Mouse (Mus musculus): Measurements from ENCODE around the gene Cluh. TPM values are rescaled to one million over a fixed set of nuclear protein-coding genes. Genes with fewer than 3 reads are reported as not detected.

Gene Cluh
- polyA plus RNA-seq, 1 experiment from 2014 or later, result 6.3 TPM

Other genes starting within 250 kb of the Cluh start
- gene Rap1gap2, start 38.6 kb upstream of the Cluh start, polyA plus RNA-seq (2014; fragmentation: Nextera tagmentation; extraction: Ambion mirVana), result 5.1 and 6.0 TPM in 2 replicates
- 2.3 and 3.2 TPM in 2 replicates for gene Ccdc92b, start 29.9 kb upstream of the Cluh start, polyA plus RNA-seq (2014; fragmentation: Nextera tagmentation; extraction: Ambion mirVana)
- 88.2 and 104 TPM in 2 replicates for gene Pafah1b1, start 75.2 kb downstream of the Cluh start, polyA plus RNA-seq (2014; fragmentation: Nextera tagmentation; extraction: Ambion mirVana)
- gene Mettl16, start 121.3 kb downstream of the Cluh start, polyA plus RNA-seq (2014; fragmentation: Nextera tagmentation; extraction: Ambion mirVana), result 32.1 and 38.8 TPM in 2 replicates
- gene Mnt, start 181.4 kb downstream of the Cluh start, polyA plus RNA-seq (2014; fragmentation: Nextera tagmentation; extraction: Ambion mirVana), result 6.8 and 7.6 TPM in 2 replicates
- 8.3 and 10.6 TPM in 2 replicates for gene Sgsm2, start 247.6 kb downstream of the Cluh start, polyA plus RNA-seq (2014; fragmentation: Nextera tagmentation; extraction: Ambion mirVana)
- gene Tsr1, start 248.6 kb downstream of the Cluh start, polyA plus RNA-seq (2014; fragmentation: Nextera tagmentation; extraction: Ambion mirVana), result 33.2 and 38.2 TPM in 2 replicates